Mouse (Mus musculus) heart, embryonic 16.5 days (tissue): ENCODE results near the gene Ddr1. TPM values are rescaled to one million over a fixed set of nuclear protein-coding genes. Genes with fewer than 3 reads are reported as not detected.

Source experiments
- ATAC-seq: fragments of 200-750 bp; cut with Nextera tagmentation; replicated peaks from 2 replicates; pipeline ENCODE4 v1.8.0; 2017; ENCODE audit warnings: moderate number of reproducible peaks; ENCODE audit not compliant: insufficient read depth, low FRiP score; ENCODE audit errors: extremely low read depth
- H3K27ac ChIP-seq: fragments of 300-500 bp; sonication (generic); 2 replicates; pipeline ENCODE4 v1.5.1; 2014; ENCODE audit warnings: mild to moderate bottlenecking, low read length, control low read depth, moderate library complexity
- H3K27me3 ChIP-seq: fragments of 300-500 bp; sonication (generic); 2 replicates; pipeline ENCODE4 v1.6.1; 2014; ENCODE audit warnings: low read length, mixed read lengths; ENCODE audit not compliant: control insufficient read depth, insufficient read depth
- H3K36me3 ChIP-seq: fragments of 300-500 bp; sonication (generic); 2 replicates; pipeline ENCODE4 v1.6.1; 2014; ENCODE audit not compliant: control insufficient read depth, insufficient read depth
- H3K4me1 ChIP-seq: fragments of 300-500 bp; sonication (generic); 2 replicates; pipeline ENCODE4 v1.6.1; 2014; ENCODE audit warnings: low read length, mixed read lengths; ENCODE audit not compliant: control insufficient read depth, insufficient read depth
- H3K4me2 ChIP-seq: fragments of 300-500 bp; sonication (generic); 2 replicates; pipeline ENCODE4 v1.6.1; 2014; ENCODE audit warnings: low read depth, mild to moderate bottlenecking, control low read depth, low read length
- H3K4me3 ChIP-seq: fragments of 300-500 bp; sonication (generic); 2 replicates; pipeline ENCODE4 v1.5.1; 2014; ENCODE audit warnings: mild to moderate bottlenecking, control low read depth, low read length
- H3K9ac ChIP-seq: fragments of 300-500 bp; sonication (generic); 2 replicates; pipeline ENCODE4 v1.6.1; 2014; ENCODE audit warnings: low read length, control low read depth
- H3K9me3 ChIP-seq: fragments of 300-500 bp; sonication (generic); replicated peaks from 2 replicates; pipeline ENCODE4 v1.6.1; 2016; ENCODE audit warnings: low read length; ENCODE audit not compliant: control insufficient read depth
- WGBS: fragments of 180-500 bp; shearing (Covaris S2); extraction: QIAGEN DNeasy Blood & Tissue Kit; methylation state at CpG from one replicate; pipeline ENCODE4 v1.1.7; 2014; 5-methylcytosine and 5-hydroxymethylcytosine counted together
- polyA plus RNA-seq: library from polyadenylated mRNA; unstranded; fragments of >200 nt; fragmentation: Nextera tagmentation; extraction: Ambion mirVana; gene quantifications from 2 replicates; pipeline ENCODE4 v1.2.1, GENCODE M21; 2015

Gene Ddr1
- polyA plus RNA-seq, 1 experiment from 2014 or later, result 110 TPM

- Histone ChIP-seq H3K9me3 (no peaks in the 10 kb centered on the region), H3K4me3 (peak overlapping the region; percentile 32), H3K4me2 (peak overlapping the region; percentile 58), H3K9ac (peak overlapping the region; percentile 38), H3K27me3 (peaks cover 3% of the 10 kb centered on the region; the same call in 1 of the 2 replicates), H3K36me3 (no peaks in the 10 kb centered on the region), H3K27ac (peak overlapping the region; percentile 76), H3K4me1 (peaks cover 10% of the 10 kb centered on the region)
- ATAC-seq, result peak; percentile 88
- WGBS, result 11% methylated on average over 14 of the region's 14 CpGs
These were observed 65.8 kb downstream of the Ddr1 start for GRCm38 (mm10) chr17:35638475-35639190.

GRCm38 (mm10) chr17:35636363-35636762, 68.1 kb downstream of the Ddr1 start:
- no peaks in the 10 kb centered on the region for H3K9me3 ChIP-seq
- no peaks in the 10 kb centered on the region for H3K36me3 ChIP-seq
- no peak overlapping the region for H3K9ac ChIP-seq
- H3K4me3 ChIP-seq, result no peak overlapping the region
- ATAC-seq, result no peak
- H3K27me3 ChIP-seq, result peaks cover 3% of the 10 kb centered on the region; the same call in 1 of the 2 replicates
- peaks cover 10% of the 10 kb centered on the region for H3K4me1 ChIP-seq
- 41% methylated on average over 5 of the region's 5 CpGs for WGBS
- no peak overlapping the region for H3K4me2 ChIP-seq
- H3K27ac ChIP-seq, result no peak overlapping the region

- Histone ChIP-seq H3K27ac (no peak overlapping the region), H3K9me3 (no peaks in the 10 kb centered on the region), H3K9ac (peak overlapping the region; percentile 55; the same call in 1 of the 2 replicates), H3K4me1 (peaks cover 10% of the 10 kb centered on the region), H3K4me2 (peak overlapping the region; percentile 85), H3K4me3 (peak overlapping the region; percentile 57), H3K27me3 (peaks cover 3% of the 10 kb centered on the region; the same call in 1 of the 2 replicates), H3K36me3 (no peaks in the 10 kb centered on the region)
- no peak for ATAC-seq
- WGBS, result under 1% methylated on average over 15 of the region's 15 CpGs
These were observed 68.7 kb downstream of the Ddr1 start for GRCm38 (mm10) chr17:35635699-35636111.

GRCm38 (mm10) chr17:35635202-35635601, 69.2 kb downstream of the Ddr1 start:
- Histone ChIP-seq H3K9me3 (no peaks in the 10 kb centered on the region), H3K4me3 (no peak overlapping the region), H3K27me3 (peaks cover 3% of the 10 kb centered on the region; the same call in 1 of the 2 replicates), H3K4me1 (peaks cover 10% of the 10 kb centered on the region), H3K9ac (no peak overlapping the region), H3K4me2 (no peak overlapping the region), H3K27ac (no peak overlapping the region), H3K36me3 (no peaks in the 10 kb centered on the region)
- 68% methylated on average over 3 of the region's 3 CpGs for WGBS
- ATAC-seq, result no peak

- Histone ChIP-seq H3K4me2 (no peak overlapping the region), H3K27me3 (peaks cover 3% of the 10 kb centered on the region; the same call in 1 of the 2 replicates), H3K9me3 (no peaks in the 10 kb centered on the region), H3K27ac (no peak overlapping the region), H3K9ac (no peak overlapping the region), H3K4me3 (no peak overlapping the region), H3K4me1 (peaks cover 3% of the 10 kb centered on the region; the same call in 1 of the 2 replicates), H3K36me3 (no peaks in the 10 kb centered on the region)
- 3% methylated on average over 1 of the region's 1 CpGs for WGBS
- no peak for ATAC-seq
These were observed 70.4 kb downstream of the Ddr1 start for GRCm38 (mm10) chr17:35633992-35634391.

Other genes starting within 250 kb of the Ddr1 start
- 0.55 and 0.58 TPM in 2 replicates for gene H2-Q10, start 234.5 kb downstream of the Ddr1 start, polyA plus RNA-seq
- not detected in 2 replicates for gene Pou5f1, start 198.6 kb downstream of the Ddr1 start, polyA plus RNA-seq
- gene Tcf19, start 187.8 kb downstream of the Ddr1 start, polyA plus RNA-seq, result 59.5 and 60.3 TPM in 2 replicates
- gene Cchcr1, start 187.5 kb downstream of the Ddr1 start, polyA plus RNA-seq, result 15.7 and 15.9 TPM in 2 replicates
- 1.6 and 1.9 TPM in 2 replicates for gene Psors1c2, start 171.4 kb downstream of the Ddr1 start, polyA plus RNA-seq
- gene Cdsn, start 152.5 kb downstream of the Ddr1 start, polyA plus RNA-seq, result 0.46 and 0.49 TPM in 2 replicates
- gene 2300002M23Rik, start 137.2 kb downstream of the Ddr1 start, polyA plus RNA-seq, result 0.11 and 0.14 TPM in 2 replicates
- gene Sfta2, start 103.1 kb downstream of the Ddr1 start, polyA plus RNA-seq, result 1.1 and 14.0 TPM in 2 replicates
- gene Gm9573, start 78.0 kb downstream of the Ddr1 start, polyA plus RNA-seq, result not detected in 2 replicates
- gene Mucl3, start 60.9 kb downstream of the Ddr1 start, polyA plus RNA-seq, result 0.29 and 0.42 TPM in 2 replicates
- 12.8 and 17.1 TPM in 2 replicates for gene Vars2, start 37.0 kb downstream of the Ddr1 start, polyA plus RNA-seq
- gene Gtf2h4, start 30.9 kb downstream of the Ddr1 start, polyA plus RNA-seq, result 29.6 and 30.8 TPM in 2 replicates
- gene Ier3, start 117.1 kb upstream of the Ddr1 start, polyA plus RNA-seq, result 60.9 and 62.6 TPM in 2 replicates
- gene Flot1, start 118.6 kb upstream of the Ddr1 start, polyA plus RNA-seq, result 119 and 134 TPM in 2 replicates
- gene Tubb5, start 133.7 kb upstream of the Ddr1 start, polyA plus RNA-seq, result 634 and 654 TPM in 2 replicates
- 14.7 and 15.0 TPM in 2 replicates for gene Mdc1, start 136.9 kb upstream of the Ddr1 start, polyA plus RNA-seq
- gene Nrm, start 156.7 kb upstream of the Ddr1 start, polyA plus RNA-seq, result 45.9 and 46.9 TPM in 2 replicates
- gene Ppp1r18, start 161.0 kb upstream of the Ddr1 start, polyA plus RNA-seq, result 19.6 and 20.1 TPM in 2 replicates
- gene Dhx16, start 175.2 kb upstream of the Ddr1 start, polyA plus RNA-seq, result 27.4 and 29.2 TPM in 2 replicates
- gene 2310061I04Rik, start 192.8 kb upstream of the Ddr1 start, polyA plus RNA-seq, result 33.7 and 34.6 TPM in 2 replicates
- 41.1 and 45.5 TPM in 2 replicates for gene Atat1, start 205.5 kb upstream of the Ddr1 start, polyA plus RNA-seq
- 70.1 and 77.3 TPM in 2 replicates for gene Mrps18b, start 211.8 kb upstream of the Ddr1 start, polyA plus RNA-seq
- gene Ppp1r10, start 211.8 kb upstream of the Ddr1 start, polyA plus RNA-seq, result 25.3 and 28.7 TPM in 2 replicates